Mouse (Mus musculus) megakaryocyte-erythroid progenitor cell, adult 5-6 weeks (primary cell): Measurements from ENCODE around the gene Rnase2a. TPM values are rescaled to one million over a fixed set of nuclear protein-coding genes. Genes with fewer than 3 reads are reported as not detected.
"Not testable (repeated sequence)": the region's sequence is repeated elsewhere in the genome, so short reads cannot be mapped to it uniquely, and the experiment has no call there.

Experiments used
- ATAC-seq: replicated peaks from 2 replicates; pipeline ENCODE4 v1.8.0; 2016; ENCODE audit warnings: mild to moderate bottlenecking, inconsistent platforms; ENCODE audit not compliant: severe bottlenecking, poor library complexity, low FRiP score, low TSS enrichment
- total RNA-seq, 2 experiments: library from RNA; stranded (forward) in 1 of 2; stranded (reverse) in 1 of 2; fragments of 200-1000, 215-1000 nt in 1 of 2; fragments of >200 nt in 1 of 2; fragmentation: Nextera tagmentation in 1 of 2; gene quantifications; 2 replicates each; pipeline ENCODE4 v1.2.3; 2014 to 2017

Gene Rnase2a
- total RNA-seq (2014; fragmentation: Nextera tagmentation) (not detected in 2 replicates), total RNA-seq (2017) (not detected in 2 replicates)

- no peak for ATAC-seq
Observed at GRCm38 (mm10) chr14:51256041-51256440, at the start of gene Rnase2a. Rnase2a (minus strand) TSS chr14:51256112.

DNA sequence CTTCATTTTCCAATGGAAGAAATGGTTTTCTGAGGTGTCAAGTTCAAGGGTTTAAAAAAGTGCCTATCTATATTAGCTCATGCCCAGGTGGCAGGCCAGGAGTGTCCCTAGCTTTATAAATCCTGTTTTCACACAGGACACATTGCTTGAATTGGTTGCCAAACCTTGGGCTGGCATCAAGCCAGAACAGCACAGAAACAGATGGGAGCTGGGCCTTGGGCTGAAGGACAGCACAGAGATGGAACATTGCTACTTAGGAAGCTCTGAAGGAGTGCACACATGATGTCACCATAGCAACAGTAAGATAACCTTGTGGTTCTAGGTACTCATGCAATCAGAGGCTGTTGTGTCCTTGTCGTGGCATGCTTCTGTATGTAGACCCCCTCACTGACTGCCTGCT, 35.6 kb upstream of the Rnase2a start:
- no peak for ATAC-seq

GRCm38 (mm10) chr14:51278515-51278914, 22.6 kb upstream of the Rnase2a start:
- ATAC-seq = not testable (repeated sequence)

- ATAC-seq = no peak
Observed at GRCm38 (mm10) chr14:51268677-51269076, 12.8 kb upstream of the Rnase2a start.

DNA sequence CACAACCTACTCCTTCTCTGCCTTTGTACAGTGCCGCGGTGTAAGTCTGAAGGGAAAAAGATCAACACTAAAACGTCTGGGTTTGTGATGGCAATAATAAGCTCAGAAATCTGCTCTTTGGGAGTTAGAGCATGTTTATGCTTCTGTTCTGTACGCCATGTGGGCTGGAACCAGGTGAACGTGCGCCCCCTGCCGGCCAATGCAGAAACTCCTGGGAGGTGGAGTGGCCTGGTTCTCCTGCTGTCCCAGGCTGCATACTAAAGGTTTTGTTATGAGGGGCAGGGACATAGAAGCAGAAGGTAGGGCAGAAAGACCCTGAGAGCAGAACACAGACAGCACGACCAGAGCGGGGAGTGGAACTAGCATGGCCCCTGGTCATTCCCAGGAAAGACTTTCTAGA, 10.2 kb upstream of the Rnase2a start:
- ATAC-seq = peak; percentile 99

DNA sequence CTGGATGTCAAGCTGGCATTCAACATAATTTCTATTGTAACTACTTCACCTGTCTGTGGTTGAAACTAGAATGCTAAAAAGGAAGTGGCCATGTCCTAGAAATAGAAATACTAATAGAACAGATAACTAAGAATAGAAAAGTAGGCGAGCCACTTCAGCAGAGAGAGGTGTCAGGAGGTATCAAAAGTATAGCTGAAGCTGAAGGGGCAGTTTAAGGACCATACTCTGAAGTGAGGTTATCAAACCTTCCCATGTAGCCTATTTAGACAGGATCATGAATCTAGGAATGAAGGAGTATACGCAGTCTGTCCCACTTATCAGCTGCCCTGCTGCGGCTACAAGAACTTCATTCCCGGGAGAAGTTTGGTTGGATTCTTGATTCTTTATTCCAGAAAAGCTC, 9.8 kb upstream of the Rnase2a start:
- ATAC-seq = 0 out of 2 replicates have a peak, but pooled peaks have one; percentile 25

- no peak for ATAC-seq
Observed at GRCm38 (mm10) chr14:51262397-51262796, 6.5 kb upstream of the Rnase2a start.

DNA sequence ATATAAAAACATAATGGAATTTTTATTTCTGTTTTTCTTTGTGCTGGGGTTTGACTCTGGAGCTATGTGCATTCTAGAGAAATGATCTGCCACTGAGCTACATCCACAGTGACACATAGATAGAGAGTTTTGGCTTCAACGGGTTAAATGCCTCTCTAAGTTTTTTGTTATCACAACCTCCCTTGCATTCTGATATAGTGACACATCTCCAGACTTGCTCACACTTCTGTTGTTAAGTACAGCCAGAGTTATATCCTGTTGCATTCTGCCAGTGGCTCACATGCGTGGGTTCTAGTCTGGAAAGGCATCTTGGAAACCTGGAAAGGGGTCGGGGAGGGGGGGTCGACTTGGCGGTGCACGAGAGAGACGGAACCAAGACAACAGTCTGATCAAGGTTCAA, 3.8 kb upstream of the Rnase2a start:
- ATAC-seq = no peak

- ATAC-seq = no peak
Observed at GRCm38 (mm10) chr14:51253569-51253968, 2.3 kb downstream of the Rnase2a start.

GRCm38 (mm10) chr14:51252206-51252605, 3.7 kb downstream of the Rnase2a start:
- ATAC-seq = not testable (repeated sequence)

DNA sequence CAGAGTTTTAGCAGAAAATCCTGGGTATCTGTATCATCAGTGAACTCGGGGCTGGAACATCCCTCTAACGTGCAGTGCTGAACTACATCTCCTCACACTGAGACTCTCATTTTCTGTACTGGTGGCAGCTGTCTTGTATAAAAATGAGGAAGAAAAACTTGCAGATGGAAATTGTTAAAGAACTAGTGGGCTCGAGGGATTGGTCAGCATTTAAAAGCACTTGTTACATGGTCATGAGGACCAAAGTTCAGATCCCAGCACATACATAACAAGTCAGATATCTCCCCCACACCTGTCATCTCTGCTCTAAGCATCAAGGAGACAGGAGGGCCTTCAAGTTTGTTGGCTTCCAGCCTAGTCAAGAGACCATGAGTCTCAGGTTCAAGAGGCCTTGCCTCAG, 5.6 kb downstream of the Rnase2a start:
- no peak for ATAC-seq

- ATAC-seq = no peak
Observed at GRCm38 (mm10) chr14:51247736-51248135, 8.2 kb downstream of the Rnase2a start.

GRCm38 (mm10) chr14:51240899-51241298, 15.0 kb downstream of the Rnase2a start:
- ATAC-seq = peak; percentile 90

DNA sequence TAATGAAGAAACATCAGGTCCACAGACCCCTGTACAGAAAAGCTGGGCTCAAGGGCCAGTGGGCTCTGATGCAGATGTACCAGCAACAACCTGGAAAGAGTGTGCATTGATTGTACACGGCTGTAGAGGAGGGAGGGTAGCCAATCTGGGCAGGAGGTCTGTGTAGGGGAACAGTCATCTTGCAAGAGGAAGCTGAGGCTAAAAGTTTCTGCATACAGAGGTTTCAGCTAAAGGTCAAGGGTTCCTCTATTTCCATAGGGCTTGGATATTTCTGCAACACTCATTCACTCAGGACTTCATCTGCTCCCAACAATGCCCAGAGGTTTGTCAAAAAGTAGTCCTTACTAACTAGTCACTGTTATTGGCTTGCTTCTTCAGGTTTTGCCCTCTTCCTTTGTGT, 18.4 kb downstream of the Rnase2a start:
- not testable (repeated sequence) for ATAC-seq

GRCm38 (mm10) chr14:51229657-51230056, 26.3 kb downstream of the Rnase2a start:
- ATAC-seq = not testable (repeated sequence)

DNA sequence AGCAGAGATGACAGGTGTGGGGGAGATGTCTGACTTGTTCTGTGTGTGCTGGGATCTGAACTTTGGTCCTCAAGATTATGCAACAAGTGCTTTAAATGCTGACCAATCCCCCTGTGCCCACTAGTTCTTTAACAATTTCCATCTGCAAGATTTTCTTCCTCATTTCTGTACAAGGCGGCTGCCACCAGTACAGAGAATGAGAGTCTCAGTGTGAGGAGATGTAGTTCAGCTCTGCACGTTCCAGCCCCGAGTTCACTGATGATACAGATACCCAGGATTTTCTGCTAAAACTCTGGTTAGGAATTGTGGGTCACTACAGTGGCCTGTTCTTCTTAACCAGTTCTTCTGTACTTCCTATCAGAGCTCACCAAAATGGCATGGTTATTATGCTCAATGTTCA, 35.8 kb downstream of the Rnase2a start:
- ATAC-seq = not testable (repeated sequence)

Other genes starting within 250 kb of the Rnase2a start
- gene Rnase10, start 248.4 kb downstream of the Rnase2a start, total RNA-seq (2014; fragmentation: Nextera tagmentation) = not detected in 2 replicates
- gene Rnase10, start 248.4 kb downstream of the Rnase2a start, total RNA-seq (2017) = not detected in 2 replicates
- gene Rnase9, start 214.2 kb downstream of the Rnase2a start, total RNA-seq (2014; fragmentation: Nextera tagmentation) = not detected in 2 replicates
- not detected in 2 replicates for gene Rnase9, start 214.2 kb downstream of the Rnase2a start, total RNA-seq (2017)
- gene Rnase11, start 205.9 kb downstream of the Rnase2a start, total RNA-seq (2014; fragmentation: Nextera tagmentation) = not detected in 2 replicates
- gene Rnase11, start 205.9 kb downstream of the Rnase2a start, total RNA-seq (2017) = not detected in 2 replicates
- gene Rnase12, start 198.5 kb downstream of the Rnase2a start, total RNA-seq (2014; fragmentation: Nextera tagmentation) = not detected in 2 replicates
- gene Rnase12, start 198.5 kb downstream of the Rnase2a start, total RNA-seq (2017) = 0.99 and 5.2 TPM in 2 replicates
- not detected in 2 replicates for gene Olfr750, start 181.7 kb downstream of the Rnase2a start, total RNA-seq (2014; fragmentation: Nextera tagmentation)
- gene Olfr750, start 181.7 kb downstream of the Rnase2a start, total RNA-seq (2017) = not detected in 2 replicates
- not detected in 2 replicates for gene Rnase4, start 165.0 kb downstream of the Rnase2a start, total RNA-seq (2014; fragmentation: Nextera tagmentation)
- gene Rnase4, start 165.0 kb downstream of the Rnase2a start, total RNA-seq (2017) = 0.76 TPM in 1 of 2 replicates, not detected in the other
- not detected in 2 replicates for gene Ang, start 165.0 kb downstream of the Rnase2a start, total RNA-seq (2014; fragmentation: Nextera tagmentation)
- gene Ang, start 165.0 kb downstream of the Rnase2a start, total RNA-seq (2017) = not detected in 2 replicates
- not detected in 2 replicates for gene Eddm3b, start 141.7 kb downstream of the Rnase2a start, total RNA-seq (2014; fragmentation: Nextera tagmentation)
- not detected in 2 replicates for gene Eddm3b, start 141.7 kb downstream of the Rnase2a start, total RNA-seq (2017)
- gene Rnase6, start 132.2 kb downstream of the Rnase2a start, total RNA-seq (2014; fragmentation: Nextera tagmentation) = 2.8 and 14.6 TPM in 2 replicates
- 14.8 and 44.0 TPM in 2 replicates for gene Rnase6, start 132.2 kb downstream of the Rnase2a start, total RNA-seq (2017)
- not detected in 2 replicates for gene Rnase1, start 109.3 kb downstream of the Rnase2a start, total RNA-seq (2014; fragmentation: Nextera tagmentation)
- gene Rnase1, start 109.3 kb downstream of the Rnase2a start, total RNA-seq (2017) = not detected in 2 replicates
- gene Rnase2b, start 93.9 kb downstream of the Rnase2a start, total RNA-seq (2014; fragmentation: Nextera tagmentation) = not detected in 2 replicates
- gene Rnase2b, start 93.9 kb downstream of the Rnase2a start, total RNA-seq (2017) = not detected in 2 replicates
- not detected in 2 replicates for gene Ang2, start 57.0 kb downstream of the Rnase2a start, total RNA-seq (2014; fragmentation: Nextera tagmentation)
- not detected in 2 replicates for gene Ang2, start 57.0 kb downstream of the Rnase2a start, total RNA-seq (2017)
- not detected in 2 replicates for gene Ear14, start 52.7 kb downstream of the Rnase2a start, total RNA-seq (2014; fragmentation: Nextera tagmentation)
- gene Ear14, start 52.7 kb downstream of the Rnase2a start, total RNA-seq (2017) = not detected in 2 replicates
- not detected in 2 replicates for gene Gm7247, start 105.6 kb upstream of the Rnase2a start, total RNA-seq (2014; fragmentation: Nextera tagmentation)
- not detected in 2 replicates for gene Gm7247, start 105.6 kb upstream of the Rnase2a start, total RNA-seq (2017)
- gene Vmn2r88, start 154.7 kb upstream of the Rnase2a start, total RNA-seq (2014; fragmentation: Nextera tagmentation) = not detected in 2 replicates
- not detected in 2 replicates for gene Vmn2r88, start 154.7 kb upstream of the Rnase2a start, total RNA-seq (2017)
- gene Vmn2r89, start 195.7 kb upstream of the Rnase2a start, total RNA-seq (2014; fragmentation: Nextera tagmentation) = not detected in 2 replicates
- not detected in 2 replicates for gene Vmn2r89, start 195.7 kb upstream of the Rnase2a start, total RNA-seq (2017)